Mouse (Mus musculus) thymus, postnatal 10 days (tissue): ENCODE measurements around the gene Gm45837.
A peak's percentile ranks its signal among the peaks of the same experiment; 100 is the strongest.
"Not testable (repeated sequence)": the region's sequence is repeated elsewhere in the genome, so short reads cannot be mapped to it uniquely, and the experiment has no call there.

Experiments used
- DNase-seq, 2 experiments: peaks; one replicate each; pipeline ENCODE4 v3.0.0; 2021; ENCODE audit warnings: low spot score in 2 of 2

Gene Gm45837

DNA sequence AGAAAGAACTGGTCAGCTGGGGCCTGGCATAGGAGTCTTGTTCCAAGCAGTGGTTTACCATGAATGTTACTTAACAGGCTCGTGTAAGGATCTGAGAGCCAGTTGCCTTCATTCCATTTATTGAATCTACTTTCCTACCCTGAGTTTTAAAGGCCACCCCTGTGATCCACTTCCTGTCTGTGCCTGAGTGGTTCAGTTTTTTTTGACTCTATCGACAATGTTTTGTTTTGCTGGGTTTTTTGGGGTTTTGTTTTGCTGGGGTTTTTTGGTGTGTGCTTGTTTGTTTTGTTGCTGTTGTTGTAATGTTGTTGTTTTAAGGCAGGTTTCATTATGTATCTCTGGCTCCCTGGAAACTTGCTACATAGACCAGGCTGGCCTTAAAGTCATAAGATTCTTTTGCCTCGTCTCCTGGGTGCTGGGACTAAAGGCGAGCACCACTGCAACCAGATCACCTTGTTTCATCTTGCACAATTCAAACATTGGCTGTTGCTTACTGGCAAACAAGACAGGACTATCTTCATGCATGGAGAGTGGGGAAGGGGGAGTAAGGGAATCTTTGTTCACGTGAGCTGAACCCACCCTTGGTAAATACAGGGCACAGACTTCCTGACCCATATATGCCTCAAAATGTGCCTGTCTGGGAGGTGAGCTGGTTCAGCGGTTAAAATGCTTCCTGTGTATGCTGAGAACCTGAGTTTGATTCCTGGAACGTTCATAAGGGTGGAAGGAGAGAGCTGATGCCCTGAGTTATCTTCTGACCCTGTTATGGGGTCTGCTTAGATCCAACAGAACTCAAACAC, 140.2 kb downstream of the Gm45837 start:
- DNase-seq = peak in 1 of 2 experiments; percentile 14

DNA sequence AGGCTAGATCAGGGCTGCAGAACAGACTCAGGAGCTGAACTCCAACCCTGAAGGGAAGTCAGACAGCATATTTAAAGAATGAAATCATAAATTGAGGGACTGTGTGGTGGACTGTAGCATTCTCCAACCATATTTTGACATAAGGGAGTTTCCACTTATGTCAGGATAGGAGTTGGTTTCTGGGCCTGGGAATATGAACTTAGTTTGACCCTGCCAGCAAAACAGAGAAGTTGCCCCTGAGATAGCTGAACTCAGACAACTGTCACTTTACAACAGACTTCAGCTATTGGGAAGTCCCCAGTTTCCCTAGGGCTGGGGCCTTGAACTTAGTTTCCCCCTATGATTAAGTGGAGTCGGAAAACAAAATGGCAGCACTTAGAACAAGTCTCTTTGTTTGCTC, 140.8 kb downstream of the Gm45837 start:
- no peak for DNase-seq

GRCm38 (mm10) chr7:101555473-101555872, 144.8 kb downstream of the Gm45837 start:
- not testable (repeated sequence) for DNase-seq

DNA sequence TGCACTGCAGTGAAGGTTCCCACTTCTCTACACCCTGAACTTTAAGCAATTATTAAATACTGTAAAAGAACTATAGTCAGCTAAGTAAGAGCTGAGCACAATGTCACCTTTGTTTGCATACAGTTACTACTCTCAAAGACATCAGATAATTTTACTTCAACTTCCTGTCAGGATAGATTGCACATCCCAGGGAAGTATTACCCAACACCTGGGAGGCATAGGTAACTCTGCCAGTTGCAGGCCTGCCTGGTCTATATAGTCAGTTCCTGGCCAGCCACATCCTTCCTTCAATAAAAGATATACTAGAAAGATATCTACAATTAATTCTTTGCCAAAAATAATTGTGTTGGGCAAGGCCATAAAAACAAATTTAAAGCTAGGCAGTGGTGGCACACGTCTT, 146.7 kb downstream of the Gm45837 start:
- no peak for DNase-seq

DNA sequence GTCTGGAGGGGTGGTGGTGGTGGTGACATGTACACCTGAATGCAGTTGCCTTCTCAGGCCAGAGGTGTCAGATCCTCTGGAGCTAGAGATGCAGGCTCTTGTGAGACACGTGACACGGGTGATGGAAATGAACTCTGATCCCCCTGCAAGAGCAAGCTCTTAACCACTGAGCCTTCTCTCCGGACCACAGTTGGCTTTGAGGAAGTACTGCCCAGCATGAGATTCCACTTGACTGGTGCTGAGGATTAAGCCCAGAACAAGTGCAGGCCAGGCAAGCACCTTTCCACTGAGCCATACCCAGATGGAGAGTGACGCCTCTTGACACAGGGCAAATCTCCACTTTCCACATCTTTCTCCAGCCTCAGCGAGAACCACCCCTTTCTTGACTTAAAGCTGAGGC, 148.7 kb downstream of the Gm45837 start:
- not testable (repeated sequence) for DNase-seq
